Mouse (Mus musculus) lung, embryonic 14.5 days (tissue): ENCODE data around the gene Car11. TPM values are rescaled to one million over a fixed set of nuclear protein-coding genes. Genes with fewer than 3 reads are reported as not detected.

ENCODE experiments used
- ATAC-seq: fragments of 200-750 bp; cut with Nextera tagmentation; 2 replicates; pipeline ENCODE4 v1.8.0; 2017; ENCODE audit warnings: mild to moderate bottlenecking, moderate TSS enrichment, moderate library complexity; ENCODE audit not compliant: insufficient read depth
- DNase-seq: peaks from one replicate; pipeline ENCODE4 v3.0.0-alpha.2; 2015
- H3K27ac ChIP-seq: fragments of 300-500 bp; sonication (generic); 2 replicates; pipeline ENCODE4 v1.5.1; 2014; ENCODE audit warnings: low read depth, mild to moderate bottlenecking, moderate library complexity
- H3K27me3 ChIP-seq: fragments of 300-500 bp; sonication (generic); 2 replicates; pipeline ENCODE4 v1.6.1; 2014; ENCODE audit warnings: low read length, control low read depth; ENCODE audit not compliant: insufficient read depth
- H3K36me3 ChIP-seq: fragments of 300-500 bp; sonication (generic); 2 replicates; pipeline ENCODE4 v1.6.1; 2014; ENCODE audit warnings: control low read depth; ENCODE audit not compliant: insufficient read depth
- H3K4me1 ChIP-seq: fragments of 300-500 bp; sonication (generic); 2 replicates; pipeline ENCODE4 v1.6.1; 2014; ENCODE audit warnings: antibody characterized with exemption, control low read depth; ENCODE audit not compliant: insufficient read depth
- H3K4me2 ChIP-seq: fragments of 300-500 bp; sonication (generic); 2 replicates; pipeline ENCODE4 v1.6.1; 2014; ENCODE audit warnings: mild to moderate bottlenecking
- H3K4me3 ChIP-seq: fragments of 300-500 bp; sonication (generic); 2 replicates; pipeline ENCODE4 v1.5.1; 2014; ENCODE audit warnings: low read depth, low read length
- H3K9ac ChIP-seq: fragments of 300-500 bp; sonication (generic); 2 replicates; pipeline ENCODE4 v1.6.1; 2014
- H3K9me3 ChIP-seq: fragments of 300-500 bp; sonication (generic); 2 replicates; pipeline ENCODE4 v1.6.1; 2016; ENCODE audit warnings: low read depth, low read length, control low read depth
- CTCF ChIP-seq: IDR thresholded peaks from 2 replicates; pipeline ENCODE4 v1.5.1; 2016; ENCODE audit warnings: antibody characterized with exemption, low read depth
- WGBS: fragments of 180-500 bp; shearing (Covaris S2); extraction: QIAGEN DNeasy Blood & Tissue Kit; methylation state at CpG from one replicate; pipeline ENCODE4 v1.1.7; 2014; 5-methylcytosine and 5-hydroxymethylcytosine counted together
- polyA plus RNA-seq: library from polyadenylated mRNA; unstranded; fragments of >200 nt; fragmentation: Nextera tagmentation; extraction: Ambion mirVana; gene quantifications from 2 replicates; pipeline ENCODE4 v1.2.1, GENCODE M21; 2014

Car11 gene
- polyA plus RNA-seq, 1 experiment from 2014 or later = 2.0 TPM

- peak overlapping the region; percentile 56; the same call in 1 of the 2 replicates for H3K27ac ChIP-seq
- peak overlapping the region; percentile 46 for H3K4me2 ChIP-seq
- peak; percentile 98 for TF ChIP-seq CTCF
- H3K9me3 ChIP-seq = no peaks in the 10 kb centered on the region
- peaks cover 7% of the 10 kb centered on the region; the same call in 1 of the 2 replicates for H3K4me1 ChIP-seq
- H3K27me3 ChIP-seq = no peaks in the 10 kb centered on the region
- H3K9ac ChIP-seq = 0 out of 2 replicates have a peak overlapping the region, but pooled peaks have one; percentile 25
- ATAC-seq (peak; percentile 80), DNase-seq (peak; percentile 97)
- H3K36me3 ChIP-seq = no peaks in the 10 kb centered on the region
- WGBS = 28% methylated on average over 14 of the region's 14 CpGs
- no peak overlapping the region for H3K4me3 ChIP-seq
Measured at GRCm38 (mm10) chr7:45682144-45683126, 17.2 kb upstream of the Car11 start.

GRCm38 (mm10) chr7:45683396-45684050 is 16.1 kb upstream of the Car11 start, which contains the start of gene Ntn5:
Ntn5 (plus strand) TSS chr7:45684022.
- no peak for ATAC-seq
- no peak within 1 kb of the TSS; the same call in 1 of the 2 replicates for H3K9ac ChIP-seq
- no peaks in the 10 kb centered on the region for H3K27me3 ChIP-seq
- H3K9me3 ChIP-seq = no peaks in the 10 kb centered on the region
- H3K4me1 ChIP-seq = peaks cover 7% of the 10 kb centered on the region; the same call in 1 of the 2 replicates
- H3K4me2 ChIP-seq = no peak within 1 kb of the TSS
- 72% methylated on average over 7 of the region's 7 CpGs for WGBS
- no peak within 1 kb of the TSS for H3K4me3 ChIP-seq
- no peak within 1 kb of the TSS for H3K27ac ChIP-seq
- DNase-seq = no peak
- no peaks in the 10 kb centered on the region for H3K36me3 ChIP-seq
- TF ChIP-seq CTCF = no peak

- Histone ChIP-seq H3K4me2 (no peak overlapping the region), H3K4me1 (peaks cover 7% of the 10 kb centered on the region; the same call in 1 of the 2 replicates), H3K36me3 (no peaks in the 10 kb centered on the region), H3K27ac (no peak overlapping the region), H3K27me3 (no peaks in the 10 kb centered on the region), H3K9ac (no peak overlapping the region), H3K4me3 (no peak overlapping the region), H3K9me3 (no peaks in the 10 kb centered on the region)
- WGBS = 26% methylated on average over 10 of the region's 10 CpGs
- DNase-seq (no peak), ATAC-seq (no peak)
- no peak for TF ChIP-seq CTCF
Measured at GRCm38 (mm10) chr7:45685811-45686210, 13.8 kb upstream of the Car11 start.

- Histone ChIP-seq H3K9ac (no peak overlapping the region), H3K36me3 (no peaks in the 10 kb centered on the region), H3K27ac (no peak overlapping the region), H3K27me3 (no peaks in the 10 kb centered on the region), H3K4me2 (no peak overlapping the region), H3K4me3 (no peak overlapping the region), H3K4me1 (peaks cover 7% of the 10 kb centered on the region; the same call in 1 of the 2 replicates), H3K9me3 (no peaks in the 10 kb centered on the region)
- no peak for TF ChIP-seq CTCF
- ATAC-seq (no peak), DNase-seq (no peak)
- 52% methylated on average over 3 of the region's 3 CpGs for WGBS
Measured at GRCm38 (mm10) chr7:45686841-45687240, 12.8 kb upstream of the Car11 start.

- Histone ChIP-seq H3K9ac (no peak overlapping the region), H3K27ac (no peak overlapping the region), H3K4me2 (no peak overlapping the region), H3K9me3 (no peaks in the 10 kb centered on the region), H3K27me3 (no peaks in the 10 kb centered on the region), H3K36me3 (no peaks in the 10 kb centered on the region), H3K4me3 (no peak overlapping the region), H3K4me1 (no peaks in the 10 kb centered on the region)
- no peak for TF ChIP-seq CTCF
- 56% methylated on average over 6 of the region's 6 CpGs for WGBS
- DNase-seq = no peak
- ATAC-seq = no peak
Measured at GRCm38 (mm10) chr7:45689099-45689498, 10.5 kb upstream of the Car11 start.

GRCm38 (mm10) chr7:45689800-45690199 is 9.8 kb upstream of the Car11 start:
- WGBS = 53% methylated on average over 11 of the region's 11 CpGs

GRCm38 (mm10) chr7:45692364-45692763 is 7.3 kb upstream of the Car11 start:
- no peak for TF ChIP-seq CTCF
- 63% methylated on average over 2 of the region's 2 CpGs for WGBS
- no peak for ATAC-seq

More at GRCm38 (mm10) chr7:45689800-45690199, 9.8 kb upstream of the Car11 start:
- H3K27ac ChIP-seq = no peak overlapping the region
- H3K36me3 ChIP-seq = no peaks in the 10 kb centered on the region
- no peaks in the 10 kb centered on the region for H3K27me3 ChIP-seq
- no peak for TF ChIP-seq CTCF
- no peaks in the 10 kb centered on the region for H3K9me3 ChIP-seq
- ATAC-seq (no peak), DNase-seq (no peak)
- no peak overlapping the region for H3K4me3 ChIP-seq
- H3K4me1 ChIP-seq = no peaks in the 10 kb centered on the region
- no peak overlapping the region for H3K4me2 ChIP-seq
- H3K9ac ChIP-seq = no peak overlapping the region

More at GRCm38 (mm10) chr7:45692364-45692763, 7.3 kb upstream of the Car11 start:
- no peaks in the 10 kb centered on the region for H3K36me3 ChIP-seq
- no peaks in the 10 kb centered on the region for H3K9me3 ChIP-seq
- no peak overlapping the region for H3K9ac ChIP-seq
- H3K27me3 ChIP-seq = no peaks in the 10 kb centered on the region
- H3K4me3 ChIP-seq = no peak overlapping the region
- H3K4me2 ChIP-seq = no peak overlapping the region
- DNase-seq = no peak
- no peak overlapping the region for H3K27ac ChIP-seq
- H3K4me1 ChIP-seq = no peaks in the 10 kb centered on the region
